Mouse (Mus musculus) limb, embryonic 11.5 days (tissue): Measurements from ENCODE around the gene Prkd2. TPM values are rescaled to one million over a fixed set of nuclear protein-coding genes. Genes with fewer than 3 reads are reported as not detected.

ENCODE experiments used
- ATAC-seq: fragments of 200-750 bp; cut with Nextera tagmentation; 2 replicates; pipeline ENCODE4 v1.8.0; 2017; ENCODE audit warnings: low read depth; ENCODE audit not compliant: insufficient number of reproducible peaks, low FRiP score, low TSS enrichment
- DNase-seq: peaks from one replicate; pipeline ENCODE4 v3.0.0-alpha.2; 2015; ENCODE audit warnings: low spot score
- H3K27ac ChIP-seq: fragments of 300-500 bp; sonication (generic); replicated peaks from 2 replicates; pipeline ENCODE4 v1.5.1; 2014; ENCODE audit warnings: low read depth, mild to moderate bottlenecking, low read length
- H3K27me3 ChIP-seq: fragments of 300-500 bp; sonication (generic); 2 replicates; pipeline ENCODE4 v1.6.1; 2014; ENCODE audit warnings: mild to moderate bottlenecking, low read length, mixed read lengths; ENCODE audit not compliant: control insufficient read depth, insufficient read depth
- H3K36me3 ChIP-seq: fragments of 300-500 bp; sonication (generic); 2 replicates; pipeline ENCODE4 v1.6.1; 2014; ENCODE audit warnings: mild to moderate bottlenecking, low read length, moderate library complexity, mixed read lengths; ENCODE audit not compliant: control insufficient read depth, insufficient read depth
- H3K4me1 ChIP-seq: fragments of 300-500 bp; sonication (generic); 2 replicates; pipeline ENCODE4 v1.6.1; 2014; ENCODE audit warnings: low read length, mixed read lengths; ENCODE audit not compliant: control insufficient read depth, insufficient read depth
- H3K4me2 ChIP-seq: fragments of 300-500 bp; sonication (generic); 2 replicates; pipeline ENCODE4 v1.6.1; 2014; ENCODE audit warnings: low read depth, mild to moderate bottlenecking, moderate library complexity; ENCODE audit not compliant: severe bottlenecking
- H3K4me3 ChIP-seq: fragments of 300-500 bp; sonication (generic); 2 replicates; pipeline ENCODE4 v1.5.1; 2014; ENCODE audit warnings: low read depth, low read length
- H3K9ac ChIP-seq: fragments of 300-500 bp; sonication (generic); 2 replicates; pipeline ENCODE4 v1.6.1; 2014; ENCODE audit warnings: mild to moderate bottlenecking, low read length
- H3K9me3 ChIP-seq: fragments of 300-500 bp; sonication (generic); 2 replicates; pipeline ENCODE4 v1.6.1; 2016; ENCODE audit warnings: low read length; ENCODE audit not compliant: control insufficient read depth
- WGBS: fragments of 180-500 bp; shearing (Covaris S2); extraction: QIAGEN DNeasy Blood & Tissue Kit; methylation state at CpG from one replicate; pipeline ENCODE4 v1.1.7; 2014; 5-methylcytosine and 5-hydroxymethylcytosine counted together
- polyA plus RNA-seq: library from polyadenylated mRNA; unstranded; fragments of >200 nt; fragmentation: Nextera tagmentation; extraction: Ambion mirVana; gene quantifications from 2 replicates; pipeline ENCODE4 v1.2.1, GENCODE M21; 2014

Prkd2 gene
- 16.6 and 16.8 TPM in 2 replicates for polyA plus RNA-seq

DNA sequence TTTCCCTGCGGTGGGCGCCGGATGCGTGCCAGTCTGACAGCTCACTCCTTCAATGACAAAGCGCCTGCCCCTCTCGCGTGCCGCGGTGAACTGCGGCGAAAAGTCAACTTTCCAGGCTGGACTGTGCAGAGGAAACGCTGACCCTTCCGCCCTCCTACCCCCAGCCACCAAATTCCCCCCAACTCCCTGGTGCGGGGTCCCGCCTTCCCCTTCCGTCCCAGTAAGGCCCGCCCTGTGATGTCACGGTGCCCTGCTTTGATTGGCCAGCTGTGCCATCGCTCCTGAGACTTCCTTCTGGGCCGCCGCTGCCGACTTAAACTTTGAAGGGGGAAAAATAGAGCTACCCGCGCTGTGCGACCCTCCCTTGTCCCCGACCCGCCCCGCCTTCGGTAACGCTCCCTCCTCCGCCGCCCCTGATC, at the start of gene Prkd2:
Prkd2 (plus strand) TSS at position 258 of the 419 bp plus-strand sequence.
- WGBS, result 0% methylated on average over 31 of the region's 32 CpGs
- Histone ChIP-seq H3K4me2 (peak within 1 kb of the TSS; percentile 99), H3K4me1 (peaks cover 22% of the 10 kb centered on the region), H3K27me3 (no peaks in the 10 kb centered on the region), H3K27ac (peak within 1 kb of the TSS; percentile 73), H3K9ac (peak within 1 kb of the TSS; percentile 74), H3K36me3 (peaks cover 25% of the 10 kb centered on the region), H3K9me3 (no peaks in the 10 kb centered on the region), H3K4me3 (peak within 1 kb of the TSS; percentile 65)
- peak; percentile 81 for ATAC-seq
- peak; percentile 92 for DNase-seq

DNA sequence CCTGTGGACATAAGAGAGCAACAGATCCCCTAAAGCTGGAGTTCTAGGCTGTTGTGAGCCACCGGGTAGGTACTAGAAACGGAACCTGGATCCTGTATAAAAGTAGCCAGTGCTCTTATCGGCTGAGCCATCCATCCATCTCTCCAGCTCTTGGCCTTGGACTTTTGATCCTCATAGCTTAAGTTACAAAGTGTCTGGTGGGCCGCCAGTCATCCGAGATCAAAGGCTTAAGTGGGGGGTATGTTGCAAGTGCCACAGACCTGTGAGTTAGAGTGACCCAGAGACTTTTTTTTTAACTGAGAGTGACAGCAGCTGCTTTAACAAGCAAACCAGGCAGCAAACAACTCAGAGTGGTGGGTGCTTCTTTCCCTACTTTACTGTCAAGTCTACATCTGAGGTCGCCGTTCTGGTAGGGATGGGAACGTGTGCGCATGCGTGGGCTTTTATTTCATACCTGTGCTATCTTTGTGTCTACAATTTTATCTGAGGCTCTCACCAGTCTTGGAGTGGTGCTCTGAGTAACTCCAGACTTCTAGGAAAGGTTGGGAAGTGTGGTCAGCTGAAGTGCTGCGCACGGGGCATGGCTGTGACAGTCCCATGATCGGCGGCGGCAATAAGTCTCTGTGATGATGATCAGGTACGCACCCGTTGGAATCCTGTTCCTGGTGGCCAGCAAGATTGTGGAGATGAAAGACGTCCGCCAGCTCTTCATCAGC, 49.5 kb upstream of the Prkd2 start:
- no peaks in the 10 kb centered on the region for H3K27me3 ChIP-seq
- no peak overlapping the region for H3K4me2 ChIP-seq
- no peak overlapping the region for H3K9ac ChIP-seq
- H3K27ac ChIP-seq, result no peak overlapping the region
- no peaks in the 10 kb centered on the region for H3K4me1 ChIP-seq
- WGBS, result 87% methylated on average over 19 of the region's 19 CpGs
- ATAC-seq, result no peak
- H3K4me3 ChIP-seq, result no peak overlapping the region
- peaks cover 10% of the 10 kb centered on the region for H3K36me3 ChIP-seq
- no peaks in the 10 kb centered on the region for H3K9me3 ChIP-seq
- no peak for DNase-seq

DNA sequence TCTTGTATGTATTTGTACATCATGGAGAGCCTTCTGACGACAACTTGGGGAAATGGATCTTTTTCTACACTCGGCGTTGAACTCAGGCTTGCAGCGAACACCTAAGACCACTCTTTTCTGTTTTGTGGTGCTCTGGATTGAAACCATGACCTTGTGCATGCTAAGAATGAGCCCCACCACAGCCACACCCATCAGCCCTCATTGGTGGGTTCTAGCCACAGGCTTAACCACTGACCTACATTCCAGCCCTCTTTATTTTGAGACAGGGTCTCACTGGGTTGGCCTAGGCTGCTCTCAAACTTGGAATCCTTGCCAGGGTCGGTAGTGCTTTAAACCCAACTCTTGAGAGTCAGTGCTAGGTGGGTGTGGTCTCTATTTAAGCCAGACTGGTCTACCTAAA, 47.8 kb upstream of the Prkd2 start:
- H3K4me3 ChIP-seq, result no peak overlapping the region
- H3K27me3 ChIP-seq, result no peaks in the 10 kb centered on the region
- no peak overlapping the region for H3K27ac ChIP-seq
- H3K9me3 ChIP-seq, result no peaks in the 10 kb centered on the region
- 92% methylated on average over 5 of the region's 5 CpGs for WGBS
- peaks cover 11% of the 10 kb centered on the region for H3K36me3 ChIP-seq
- DNase-seq (no peak), ATAC-seq (no peak)
- no peak overlapping the region for H3K4me2 ChIP-seq
- H3K9ac ChIP-seq, result no peak overlapping the region
- no peaks in the 10 kb centered on the region for H3K4me1 ChIP-seq

DNA sequence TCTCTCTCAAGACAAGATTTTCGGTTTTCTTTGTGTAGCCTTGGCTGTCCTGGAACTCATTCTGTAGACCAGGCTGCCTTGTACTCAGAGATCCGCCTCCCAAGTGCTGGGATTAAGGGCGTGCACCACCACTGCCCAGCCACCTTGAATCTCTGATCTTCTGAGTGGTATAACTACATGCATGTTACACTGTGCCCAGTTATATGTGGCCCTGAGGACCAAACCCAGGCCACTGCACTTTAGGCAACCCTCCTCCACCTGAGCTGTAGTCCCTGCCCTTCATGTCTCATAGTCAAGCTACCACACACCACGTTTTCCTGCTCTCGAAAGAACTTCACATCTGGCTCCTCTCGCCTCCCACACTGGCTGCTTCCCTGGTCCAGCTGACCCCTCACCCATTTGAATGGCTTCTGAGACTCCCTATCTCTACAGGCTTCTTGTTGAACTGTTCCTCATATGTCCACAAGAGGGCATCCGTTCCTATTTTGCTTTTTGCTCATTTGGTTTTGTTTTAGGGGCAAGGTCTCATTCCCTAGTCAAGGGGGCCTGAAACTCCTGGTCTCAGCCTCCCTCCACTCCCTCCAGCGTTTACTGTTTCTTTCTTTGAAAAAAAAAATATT, 38.2 kb upstream of the Prkd2 start:
- no peak overlapping the region for H3K9ac ChIP-seq
- no peaks in the 10 kb centered on the region for H3K4me1 ChIP-seq
- 36% methylated on average over 8 of the region's 8 CpGs for WGBS
- no peak overlapping the region for H3K4me3 ChIP-seq
- ATAC-seq (peak; percentile 37; the same call in 1 of the 2 replicates), DNase-seq (peak; percentile 35)
- no peaks in the 10 kb centered on the region for H3K9me3 ChIP-seq
- no peak overlapping the region for H3K27ac ChIP-seq
- H3K4me2 ChIP-seq, result no peak overlapping the region
- H3K27me3 ChIP-seq, result no peaks in the 10 kb centered on the region
- no peaks in the 10 kb centered on the region; the same call in 1 of the 2 replicates for H3K36me3 ChIP-seq

DNA sequence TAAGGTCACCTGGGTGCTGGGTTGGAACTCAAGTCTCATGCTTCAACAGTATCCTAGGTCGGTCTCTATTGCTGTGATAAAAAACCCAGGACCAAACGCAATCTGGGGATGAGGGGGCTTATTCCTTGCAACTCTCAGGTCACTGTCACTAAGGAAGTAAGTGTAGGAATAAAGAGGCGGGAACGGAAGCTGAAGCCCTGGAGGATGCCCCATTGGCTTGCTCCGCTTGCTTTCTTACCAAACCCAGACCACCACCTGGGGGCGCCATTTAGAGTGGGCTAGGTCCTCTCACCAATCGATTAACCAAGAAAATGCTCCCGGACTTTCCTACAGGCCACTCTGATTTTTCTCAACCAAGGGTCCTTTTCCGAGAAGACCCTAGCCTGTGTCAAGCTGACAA, 34.8 kb upstream of the Prkd2 start:
- H3K9ac ChIP-seq, result no peak overlapping the region
- no peak for ATAC-seq
- H3K27me3 ChIP-seq, result peaks cover 13% of the 10 kb centered on the region
- no peaks in the 10 kb centered on the region; the same call in 1 of the 2 replicates for H3K36me3 ChIP-seq
- no peak overlapping the region for H3K4me2 ChIP-seq
- 86% methylated on average over 9 of the region's 9 CpGs for WGBS
- no peak overlapping the region for H3K27ac ChIP-seq
- H3K9me3 ChIP-seq, result no peaks in the 10 kb centered on the region
- DNase-seq, result no peak
- no peak overlapping the region for H3K4me3 ChIP-seq
- H3K4me1 ChIP-seq, result peaks cover 11% of the 10 kb centered on the region

DNA sequence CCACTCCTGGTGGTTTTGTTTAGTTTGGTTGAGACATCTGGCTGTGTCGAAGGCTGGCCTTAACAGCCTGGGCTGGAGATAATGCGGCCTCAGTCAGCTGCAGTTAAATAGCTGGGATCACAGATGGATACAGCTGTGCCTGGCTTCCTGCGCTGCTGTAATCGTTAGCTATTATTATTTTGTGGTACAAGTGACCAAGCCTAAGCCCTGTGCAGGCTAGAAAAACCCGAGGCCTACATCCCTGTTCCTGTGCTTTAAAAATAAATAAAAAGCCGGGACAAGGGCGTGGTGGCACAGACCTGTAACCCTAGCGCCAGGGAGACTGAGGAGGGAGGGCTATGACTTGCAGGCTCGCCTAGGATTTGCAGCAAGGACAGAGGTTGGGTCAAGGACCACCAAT, 34.1 kb upstream of the Prkd2 start:
- Histone ChIP-seq H3K4me2 (no peak overlapping the region), H3K4me1 (peaks cover 11% of the 10 kb centered on the region), H3K9me3 (no peaks in the 10 kb centered on the region), H3K9ac (no peak overlapping the region), H3K27me3 (peaks cover 13% of the 10 kb centered on the region), H3K36me3 (no peaks in the 10 kb centered on the region; the same call in 1 of the 2 replicates), H3K4me3 (no peak overlapping the region), H3K27ac (no peak overlapping the region)
- WGBS, result 82% methylated on average over 9 of the region's 9 CpGs
- no peak for ATAC-seq
- DNase-seq, result no peak

DNA sequence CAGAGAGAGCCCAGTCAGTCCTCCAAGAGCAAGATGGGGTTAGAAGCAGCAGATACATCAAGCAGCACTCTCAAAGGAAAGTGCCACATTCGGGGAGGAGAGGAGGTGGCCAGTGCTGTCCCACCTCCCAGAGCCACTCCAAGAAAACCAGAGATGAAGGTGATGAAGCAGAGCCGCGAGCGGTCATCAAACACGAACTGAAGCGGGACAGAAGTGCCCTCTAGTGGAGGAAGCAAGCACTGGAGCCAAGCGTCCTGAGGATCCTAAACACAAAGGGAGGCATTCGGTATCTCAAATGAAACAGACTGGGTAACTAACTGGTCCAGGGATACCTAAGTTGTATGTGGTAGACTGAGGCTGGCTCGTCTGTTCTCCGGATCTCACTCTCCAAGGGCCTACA, 33.0 kb upstream of the Prkd2 start:
- 29% methylated on average over 10 of the region's 10 CpGs for WGBS
- Histone ChIP-seq H3K27me3 (peaks cover 13% of the 10 kb centered on the region), H3K4me2 (no peak overlapping the region), H3K9me3 (no peaks in the 10 kb centered on the region), H3K9ac (no peak overlapping the region), H3K36me3 (no peaks in the 10 kb centered on the region; the same call in 1 of the 2 replicates), H3K27ac (no peak overlapping the region), H3K4me3 (no peak overlapping the region), H3K4me1 (peaks cover 11% of the 10 kb centered on the region)
- ATAC-seq (no peak), DNase-seq (peak; percentile 79)

DNA sequence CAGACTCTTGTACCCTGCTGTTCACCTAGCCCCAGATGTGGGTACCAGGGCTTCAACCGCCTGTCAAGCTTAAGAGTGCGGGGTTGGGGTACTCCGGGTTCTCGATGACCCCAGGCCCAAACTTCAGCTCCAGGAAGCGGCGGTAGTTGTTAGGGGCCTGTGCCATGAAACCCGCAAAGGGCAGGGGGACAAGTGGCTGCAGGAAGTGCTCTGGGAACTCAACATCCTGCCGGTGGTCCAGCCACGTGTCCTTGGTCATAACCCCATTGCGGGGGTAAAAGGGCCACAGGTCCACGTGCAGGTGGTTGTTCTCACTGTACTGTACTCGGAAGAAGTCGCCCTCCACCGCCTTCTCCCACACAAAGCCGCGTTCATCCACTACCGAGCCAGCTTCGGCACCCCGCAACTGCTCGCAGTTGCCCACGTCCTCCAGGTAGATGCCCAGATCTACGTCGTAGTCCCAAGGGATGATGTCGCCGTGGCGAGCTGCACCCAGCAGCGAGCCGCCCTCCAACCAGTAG, 32.2 kb upstream of the Prkd2 start:
- no peaks in the 10 kb centered on the region; the same call in 1 of the 2 replicates for H3K36me3 ChIP-seq
- no peak overlapping the region for H3K27ac ChIP-seq
- ATAC-seq (no peak), DNase-seq (peak; percentile 29)
- 42% methylated on average over 28 of the region's 28 CpGs for WGBS
- H3K9ac ChIP-seq, result peak overlapping the region; percentile 55
- H3K9me3 ChIP-seq, result no peaks in the 10 kb centered on the region
- peaks cover 13% of the 10 kb centered on the region for H3K27me3 ChIP-seq
- peaks cover 15% of the 10 kb centered on the region for H3K4me1 ChIP-seq
- H3K4me3 ChIP-seq, result peak overlapping the region; percentile 44
- peak overlapping the region; percentile 98 for H3K4me2 ChIP-seq
